Mouse (Mus musculus) kidney, postnatal 36 days (tissue): ENCODE data around the gene Zbtb8a.

Experiments
- DNase-seq, 2 experiments: peaks; one replicate each; pipeline ENCODE4 v3.0.0; 2021 to 2022; ENCODE audit warnings: mixed read lengths in 2 of 2

Gene Zbtb8a

DNA sequence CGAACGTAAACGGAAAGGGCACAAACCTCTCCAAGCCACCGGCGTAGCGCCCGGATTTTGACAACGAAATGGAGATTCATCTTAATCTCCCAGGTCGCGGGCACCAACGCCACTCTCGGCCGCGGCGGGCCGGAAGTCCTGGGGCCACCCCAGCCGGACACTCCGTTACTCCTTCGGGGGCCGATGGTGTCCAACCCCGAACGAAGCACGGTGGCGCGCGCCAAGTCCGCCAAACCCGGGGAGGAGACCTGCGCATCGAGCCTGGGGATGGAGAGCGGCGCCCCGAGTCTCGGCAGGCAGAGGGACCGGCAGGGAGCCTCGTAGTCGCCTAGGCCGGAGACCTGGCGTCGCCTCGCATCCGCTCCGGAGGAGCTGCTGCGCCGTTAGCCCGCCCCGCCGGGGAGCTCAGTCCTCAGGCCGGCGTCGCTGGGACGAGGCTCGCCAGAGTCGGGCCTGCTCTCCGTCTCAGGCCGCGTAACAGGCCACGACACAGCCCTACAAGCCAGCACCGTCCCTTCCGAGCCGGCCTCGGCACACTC is 43.2 kb downstream of the Zbtb8a start:
- DNase-seq: no peak

DNA sequence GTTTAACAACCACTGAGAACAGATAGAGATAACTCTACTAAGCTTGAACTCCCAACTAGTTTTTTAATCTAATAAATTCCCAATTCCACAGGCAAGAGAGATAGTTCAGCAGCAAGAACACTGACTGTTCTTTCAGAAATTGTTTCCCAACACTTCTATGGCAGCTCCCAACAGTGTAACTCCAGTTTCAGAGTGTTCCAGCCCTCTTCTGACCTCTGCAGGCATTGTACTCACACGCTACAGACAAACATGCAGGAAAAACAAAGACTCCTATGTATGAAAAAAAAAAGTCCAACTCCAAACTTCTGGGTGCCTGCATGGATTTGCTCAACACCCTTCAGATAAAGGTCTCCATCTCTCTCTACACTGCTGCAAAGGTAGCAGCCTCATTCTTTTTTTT is 45.1 kb downstream of the Zbtb8a start:
- no peak for DNase-seq

DNA sequence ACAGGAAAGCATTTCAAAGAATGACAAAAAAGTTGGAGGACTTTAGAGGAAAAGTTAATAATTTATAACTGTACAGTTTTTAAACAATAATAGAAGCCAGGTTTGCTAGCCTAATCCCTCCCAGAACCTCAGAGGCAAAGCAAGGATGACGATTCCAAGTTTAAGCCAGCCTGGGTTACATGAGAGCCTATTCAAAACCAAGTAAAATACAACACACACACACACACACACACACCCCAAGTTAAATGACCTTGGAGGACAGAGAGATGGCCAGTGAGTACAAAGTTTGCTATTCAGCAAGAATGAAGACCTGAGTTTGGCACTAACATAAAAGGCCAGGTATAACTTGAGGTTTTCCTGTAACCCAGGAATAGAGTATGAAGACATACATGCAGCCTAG is 51.7 kb downstream of the Zbtb8a start:
- DNase-seq: peak; percentile 54 to 66

DNA sequence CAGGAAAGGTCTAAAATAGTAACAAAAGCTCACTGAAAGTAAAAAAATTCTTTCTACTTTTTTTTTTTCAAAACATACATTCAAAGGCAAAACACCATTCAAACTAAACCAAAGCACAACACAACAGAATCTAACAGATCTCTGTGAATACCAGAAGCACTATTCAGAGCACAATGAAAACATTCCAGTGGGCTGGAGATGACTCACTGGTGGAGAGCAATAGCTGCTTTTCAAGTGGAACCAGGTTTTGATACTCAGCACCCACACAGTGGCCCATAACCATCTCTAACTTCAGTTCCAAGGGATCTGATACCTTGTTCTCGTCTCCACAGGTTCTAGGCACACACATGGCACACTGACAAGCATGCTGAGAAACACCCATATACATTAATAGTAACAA is 53.2 kb downstream of the Zbtb8a start:
- DNase-seq: no peak

DNA sequence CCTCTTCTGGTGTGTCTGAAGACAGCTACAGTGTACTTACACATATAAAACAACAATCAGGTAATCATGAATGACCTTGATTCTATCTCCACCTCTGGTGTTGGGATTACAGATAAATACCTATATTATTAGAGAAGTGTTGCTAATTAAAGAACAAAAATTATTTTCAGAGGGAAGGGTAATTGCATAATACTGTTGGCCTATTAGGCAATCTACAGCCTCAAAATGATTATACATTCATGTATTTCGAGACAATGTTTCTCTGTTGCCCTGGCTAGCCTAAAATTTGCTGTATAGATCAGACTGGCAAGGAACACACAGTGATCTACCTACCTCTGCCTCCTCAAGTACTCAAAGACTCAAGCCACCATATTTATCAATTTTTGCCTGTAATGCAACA is 54.4 kb downstream of the Zbtb8a start:
- no peak for DNase-seq

DNA sequence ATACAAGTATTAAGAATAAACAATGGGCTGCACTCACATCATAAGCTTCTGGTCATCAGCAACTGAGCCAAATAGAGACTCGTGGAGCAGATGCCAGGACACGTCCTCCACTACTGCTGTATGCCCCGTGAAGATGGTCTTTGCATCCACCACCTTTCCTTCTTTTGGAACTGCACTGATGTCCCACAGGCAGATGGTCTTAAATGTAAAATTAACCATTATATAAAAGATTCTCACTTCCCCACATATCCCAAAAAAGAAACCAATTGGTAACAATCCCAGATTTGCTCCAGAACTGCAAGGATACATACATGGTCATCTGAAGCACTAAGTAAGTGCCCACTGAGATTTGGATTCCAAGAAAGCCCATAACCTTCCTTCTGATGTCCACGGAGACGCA is 55.9 kb downstream of the Zbtb8a start:
- DNase-seq: no peak

DNA sequence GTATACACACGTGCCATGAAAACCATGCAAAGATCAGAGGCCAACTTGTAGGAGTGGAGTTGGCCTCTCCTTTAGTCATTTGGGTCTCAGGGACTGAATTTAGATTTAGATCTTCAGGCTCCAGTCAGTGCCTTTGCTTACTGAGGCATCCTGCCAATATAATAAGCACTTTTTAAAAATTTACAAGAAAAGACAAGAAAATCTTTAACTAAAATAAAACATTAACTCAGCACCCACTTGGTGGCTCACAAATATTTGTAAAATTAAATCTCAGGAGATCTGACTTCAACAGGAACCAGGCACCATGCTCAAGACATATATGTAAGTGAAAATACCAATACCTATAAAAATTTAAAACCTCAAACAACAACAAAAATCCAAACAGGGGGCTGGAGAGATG is 57.0 kb downstream of the Zbtb8a start:
- peak in 1 of 2 experiments; percentile 47 for DNase-seq

DNA sequence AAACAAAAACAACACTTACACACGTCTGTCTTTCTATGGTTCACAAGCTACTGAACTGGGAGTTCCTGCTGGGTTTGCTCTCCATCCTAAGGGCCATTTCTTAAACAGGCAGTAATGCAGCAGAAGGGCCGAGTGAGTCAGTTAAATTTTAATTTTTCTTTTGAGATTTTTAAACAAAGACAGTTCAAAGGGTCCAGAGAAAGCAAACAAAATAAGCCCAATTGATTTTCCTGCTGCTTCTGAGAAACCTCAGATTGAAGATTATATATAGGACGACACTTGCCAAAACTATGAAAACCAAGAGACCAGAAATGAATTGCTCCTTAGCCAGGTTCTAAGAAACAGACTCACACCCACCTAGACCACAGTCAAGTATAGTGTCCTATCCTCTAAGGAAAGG is 64.0 kb downstream of the Zbtb8a start:
- DNase-seq: no peak

DNA sequence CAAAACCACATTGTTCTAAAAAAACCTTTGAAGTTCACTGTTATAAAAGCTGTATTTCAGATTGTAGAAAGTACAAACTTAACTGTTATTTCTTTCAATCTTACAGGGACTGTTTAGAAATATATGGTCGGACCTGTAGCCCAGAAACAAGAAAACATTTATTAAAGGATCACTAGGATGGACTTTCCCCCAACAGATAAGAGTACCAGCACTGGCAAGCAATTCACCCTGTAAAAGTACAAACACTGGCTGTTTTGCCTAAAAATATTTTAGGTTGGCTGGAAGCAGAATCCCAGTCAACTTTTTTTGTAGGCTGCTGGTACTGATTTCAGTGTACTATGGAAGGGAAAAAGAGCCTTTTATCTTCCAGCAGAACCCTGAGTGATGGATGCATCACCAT is 70.0 kb downstream of the Zbtb8a start:
- no peak for DNase-seq

DNA sequence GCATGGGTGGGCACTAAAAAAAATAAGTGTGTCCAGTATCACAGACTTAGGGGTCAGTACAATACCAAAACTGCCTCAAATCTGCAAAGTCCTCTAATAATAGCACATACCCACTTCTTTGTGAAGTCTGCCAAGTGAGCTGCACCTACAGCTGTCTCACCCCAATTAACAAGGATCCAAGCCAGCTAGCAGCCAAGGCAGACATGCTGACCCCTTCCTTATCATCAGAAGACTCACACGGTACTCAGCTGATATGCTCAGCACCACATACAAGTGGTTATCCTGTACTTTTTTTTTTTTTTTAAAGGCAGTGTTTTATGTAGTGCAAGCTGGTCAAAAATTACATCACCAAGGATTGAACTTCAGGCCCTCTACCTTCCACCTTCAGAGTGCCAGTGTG is 73.6 kb downstream of the Zbtb8a start:
- no peak for DNase-seq

DNA sequence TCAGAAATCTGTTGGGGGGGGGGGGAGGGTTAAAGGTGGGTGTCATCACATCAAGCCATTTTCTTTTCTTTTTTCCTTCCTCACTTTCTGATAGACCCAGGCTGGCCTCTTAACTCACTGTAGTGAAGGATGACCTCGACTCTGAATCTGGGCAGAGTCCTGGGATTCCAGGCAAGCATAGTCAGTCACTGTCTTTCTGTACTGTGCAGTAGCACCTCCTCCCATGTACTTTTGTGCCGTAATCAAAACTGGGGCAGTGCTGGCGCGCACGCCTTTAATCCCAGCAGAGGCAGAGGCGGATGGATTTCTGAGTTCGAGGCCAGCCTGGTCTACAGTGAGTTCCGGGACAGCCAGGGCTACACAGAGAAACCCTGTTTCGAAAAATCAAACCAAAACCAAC is 74.1 kb downstream of the Zbtb8a start:
- peak in 1 of 2 experiments; percentile 37 for DNase-seq
